Mouse (Mus musculus) stomach, postnatal 0 days (tissue): ENCODE measurements around the gene Ypel5.

Experiments used
- CTCF ChIP-seq: IDR thresholded peaks from 2 replicates; pipeline ENCODE4 v1.5.1; 2016; ENCODE audit warnings: antibody characterized with exemption, low read depth, mild to moderate bottlenecking, moderate library complexity
- EP300 ChIP-seq: optimal IDR thresholded peaks from 2 replicates; pipeline ENCODE3; 2016; ENCODE audit warnings: antibody characterized with exemption

DNA sequence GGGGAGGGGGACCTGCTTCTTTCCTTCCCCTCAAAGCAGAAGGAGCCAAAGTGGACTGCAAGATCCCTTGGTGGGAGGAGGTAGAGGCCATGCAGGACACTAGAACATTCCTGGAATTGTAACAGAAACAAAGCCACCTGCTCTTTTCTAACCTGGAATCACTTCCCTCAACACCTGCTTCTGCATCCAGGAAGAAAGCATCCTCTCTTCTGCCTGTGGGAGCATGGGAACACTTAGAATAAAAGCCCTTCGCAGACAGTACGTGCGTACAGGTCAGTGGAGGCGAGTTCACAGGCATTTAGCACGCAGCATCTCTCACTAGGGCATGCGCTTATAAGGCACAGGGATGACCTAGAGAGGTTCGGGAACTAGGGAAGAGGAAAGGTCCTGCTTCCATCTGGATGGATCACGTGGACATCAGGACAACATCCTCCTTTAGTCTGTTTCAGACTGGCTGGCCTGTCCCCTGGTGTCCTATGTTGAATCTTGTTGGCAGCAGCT, 54.2 kb downstream of the Ypel5 start:
- TF ChIP-seq CTCF (no peak), EP300 (no peak)
